Mouse (Mus musculus): ENCODE measurements around the gene Asxl1.

Asxl1 gene

GRCm38 (mm10) chr2:153345454-153346220 is at the start of gene Asxl1:
Gene Asxl1, plus strand, starts transcription at chr2:153345829.
- peak; percentile 98 for DNase-seq

- DNase-seq = no peak
Measured at GRCm38 (mm10) chr2:153297771-153298170, 47.9 kb upstream of the Asxl1 start.

DNA sequence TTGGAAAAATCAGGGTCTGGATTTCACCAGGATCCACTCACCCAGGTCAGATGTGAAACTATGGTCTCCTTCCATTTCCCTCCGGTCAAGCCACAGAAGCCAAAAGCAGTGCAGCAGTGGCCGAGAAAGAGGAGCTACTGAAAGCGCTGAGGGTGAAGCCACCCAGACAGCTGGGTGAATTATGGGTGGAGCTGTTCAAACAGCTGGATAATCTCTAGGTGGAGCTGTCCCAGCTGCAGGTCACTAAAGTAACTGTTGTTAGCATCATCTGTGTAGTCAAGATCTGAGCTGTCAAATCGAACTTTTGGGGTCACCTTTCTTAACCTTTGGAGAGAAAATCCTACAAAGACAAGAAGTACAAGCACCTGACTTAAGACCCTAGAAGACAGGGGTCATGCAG is 47.2 kb upstream of the Asxl1 start:
- no peak for DNase-seq

GRCm38 (mm10) chr2:153298863-153299262 is 46.8 kb upstream of the Asxl1 start:
- peak; percentile 59 for DNase-seq

GRCm38 (mm10) chr2:153301123-153301522 is 44.5 kb upstream of the Asxl1 start:
- no peak for DNase-seq

DNA sequence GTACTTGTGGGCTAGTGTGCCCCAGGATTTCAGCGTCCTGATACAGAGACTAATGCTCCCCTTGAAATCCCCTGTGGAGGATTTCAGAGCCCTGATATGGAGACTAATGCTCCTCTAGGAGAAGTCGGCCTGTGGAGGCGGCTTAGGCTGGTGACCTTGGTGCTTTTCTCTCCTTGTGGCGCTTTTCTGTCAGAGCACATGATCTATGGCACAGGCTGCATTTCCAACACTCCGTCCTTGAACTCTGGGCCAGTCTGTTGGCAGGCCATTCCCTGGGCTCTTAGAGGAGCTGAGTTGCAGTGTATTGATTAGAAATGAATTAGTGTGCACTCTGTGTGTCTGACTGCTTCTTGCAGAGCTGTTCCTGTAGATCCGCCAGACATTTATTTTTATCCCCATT is 40.4 kb upstream of the Asxl1 start:
- no peak for DNase-seq

DNA sequence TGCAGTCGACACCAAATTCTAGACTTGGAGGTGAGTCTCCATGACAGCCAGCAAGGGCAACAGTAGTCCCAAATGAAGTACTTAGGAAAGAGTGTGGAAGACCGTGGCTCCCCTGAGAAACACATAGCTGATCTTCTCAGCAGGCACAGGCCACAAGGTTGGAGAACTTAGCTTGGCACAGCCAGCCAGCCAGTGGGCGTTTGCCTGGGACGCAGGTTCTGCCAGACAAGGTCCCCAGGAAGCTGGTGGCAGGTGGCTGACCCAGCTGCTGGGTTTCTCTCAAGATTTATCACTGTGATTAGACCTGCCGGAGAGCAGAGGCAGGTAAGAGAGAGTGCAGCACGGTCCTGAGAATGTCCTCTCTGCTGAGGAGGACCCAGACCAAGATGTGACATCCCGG is 37.0 kb upstream of the Asxl1 start:
- DNase-seq = no peak

- DNase-seq = no peak
Measured at GRCm38 (mm10) chr2:153309106-153309505, 36.5 kb upstream of the Asxl1 start.

DNA sequence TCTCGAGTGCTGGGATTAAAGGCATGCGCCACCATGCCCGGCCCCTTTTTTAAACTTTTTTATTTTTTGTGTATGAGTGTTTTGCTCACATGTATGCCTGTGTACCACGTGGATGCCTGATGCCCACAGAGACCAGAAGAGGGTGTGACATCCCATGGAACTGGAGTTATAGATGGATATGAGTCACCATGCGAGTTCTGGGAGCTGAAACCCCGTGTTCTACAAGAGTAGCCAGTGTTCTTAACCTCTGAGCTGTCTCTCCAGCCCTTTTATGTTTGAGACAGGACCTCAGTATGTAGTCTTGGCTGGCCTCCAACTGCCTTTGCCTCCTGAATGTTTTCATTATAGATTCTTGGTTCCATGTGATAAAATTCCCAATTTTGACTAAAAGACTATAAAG is 35.4 kb upstream of the Asxl1 start:
- no peak for DNase-seq

- DNase-seq = no peak
Measured at GRCm38 (mm10) chr2:153312884-153313283, 32.7 kb upstream of the Asxl1 start.

DNA sequence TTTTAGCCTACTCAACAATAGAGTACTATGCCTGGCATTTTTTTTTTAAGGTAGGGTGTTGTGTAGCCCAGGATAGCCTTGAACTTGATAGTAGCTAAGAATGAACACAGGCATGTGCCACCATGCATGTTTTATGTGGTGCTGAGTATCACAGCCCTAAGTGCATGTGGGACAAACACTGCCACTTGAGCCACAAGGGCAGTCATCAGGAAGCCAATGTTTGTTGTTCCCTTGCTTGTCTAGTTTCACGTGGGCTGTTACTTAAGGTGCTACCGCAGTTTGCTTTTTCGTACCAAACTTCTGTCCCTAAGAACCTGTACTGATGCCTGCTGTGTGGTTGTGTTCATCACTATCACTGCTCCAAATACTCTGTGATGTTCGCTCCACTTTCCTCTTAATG is 27.2 kb upstream of the Asxl1 start:
- no peak for DNase-seq

DNA sequence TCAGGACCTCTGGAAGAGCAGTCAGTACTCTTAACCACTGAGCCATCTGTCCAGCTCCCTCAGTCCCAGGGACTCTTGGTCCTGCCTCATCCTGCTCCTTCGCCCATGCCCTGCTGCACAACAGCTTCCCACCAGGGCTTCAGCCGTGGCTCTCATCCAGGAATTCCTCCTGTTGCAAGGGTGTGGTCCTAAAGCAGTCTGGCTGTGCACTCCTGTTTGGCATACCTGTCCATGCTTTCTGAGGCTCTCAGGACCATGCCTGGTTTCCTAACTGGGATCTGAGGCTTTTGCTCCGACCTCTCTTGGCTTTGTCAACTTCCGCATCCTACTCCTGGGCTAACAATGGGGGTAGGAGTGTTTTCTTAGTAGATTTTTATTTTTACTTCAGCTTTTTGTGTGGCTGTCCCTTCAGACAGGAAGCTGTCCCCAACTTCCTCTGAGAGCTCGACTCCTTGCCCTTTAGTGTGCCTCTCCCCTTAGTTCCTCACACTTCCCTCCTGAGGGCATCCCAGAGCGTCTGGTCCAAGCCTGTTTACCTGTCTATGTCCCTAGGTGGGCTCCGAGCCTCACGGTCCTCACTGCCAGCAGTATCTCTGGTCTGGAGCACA is 26.5 kb upstream of the Asxl1 start:
- peak; percentile 43 for DNase-seq

GRCm38 (mm10) chr2:153325706-153326376 is 19.8 kb upstream of the Asxl1 start:
- no peak for DNase-seq

GRCm38 (mm10) chr2:153332271-153332670 is 13.4 kb upstream of the Asxl1 start:
- peak; percentile 20 for DNase-seq

GRCm38 (mm10) chr2:153332981-153333380 is 12.6 kb upstream of the Asxl1 start:
- DNase-seq = no peak

DNA sequence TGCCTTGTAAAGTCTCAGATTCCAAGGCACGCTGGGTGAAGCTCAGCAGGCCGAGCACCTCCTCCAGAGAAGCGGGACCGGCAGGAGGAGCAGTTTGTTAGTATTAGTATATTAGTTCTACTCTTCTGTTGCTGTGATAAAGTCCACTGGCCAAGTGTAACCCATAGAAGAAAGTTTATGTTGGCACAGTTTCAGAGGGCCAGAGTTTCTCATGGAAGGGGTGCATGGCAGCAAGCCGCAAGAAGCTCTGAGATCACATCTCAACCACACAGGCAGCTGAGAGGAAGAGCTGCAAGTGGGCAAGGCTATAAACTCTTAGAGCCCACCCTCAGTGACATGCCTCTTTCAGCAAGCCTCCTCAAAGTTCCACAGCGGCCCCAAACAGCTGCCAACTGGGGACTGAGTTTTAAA is 11.8 kb upstream of the Asxl1 start:
- DNase-seq = no peak

GRCm38 (mm10) chr2:153334281-153334680 is 11.3 kb upstream of the Asxl1 start:
- DNase-seq = no peak

- DNase-seq = no peak
Measured at GRCm38 (mm10) chr2:153336117-153336516, 9.5 kb upstream of the Asxl1 start.

DNA sequence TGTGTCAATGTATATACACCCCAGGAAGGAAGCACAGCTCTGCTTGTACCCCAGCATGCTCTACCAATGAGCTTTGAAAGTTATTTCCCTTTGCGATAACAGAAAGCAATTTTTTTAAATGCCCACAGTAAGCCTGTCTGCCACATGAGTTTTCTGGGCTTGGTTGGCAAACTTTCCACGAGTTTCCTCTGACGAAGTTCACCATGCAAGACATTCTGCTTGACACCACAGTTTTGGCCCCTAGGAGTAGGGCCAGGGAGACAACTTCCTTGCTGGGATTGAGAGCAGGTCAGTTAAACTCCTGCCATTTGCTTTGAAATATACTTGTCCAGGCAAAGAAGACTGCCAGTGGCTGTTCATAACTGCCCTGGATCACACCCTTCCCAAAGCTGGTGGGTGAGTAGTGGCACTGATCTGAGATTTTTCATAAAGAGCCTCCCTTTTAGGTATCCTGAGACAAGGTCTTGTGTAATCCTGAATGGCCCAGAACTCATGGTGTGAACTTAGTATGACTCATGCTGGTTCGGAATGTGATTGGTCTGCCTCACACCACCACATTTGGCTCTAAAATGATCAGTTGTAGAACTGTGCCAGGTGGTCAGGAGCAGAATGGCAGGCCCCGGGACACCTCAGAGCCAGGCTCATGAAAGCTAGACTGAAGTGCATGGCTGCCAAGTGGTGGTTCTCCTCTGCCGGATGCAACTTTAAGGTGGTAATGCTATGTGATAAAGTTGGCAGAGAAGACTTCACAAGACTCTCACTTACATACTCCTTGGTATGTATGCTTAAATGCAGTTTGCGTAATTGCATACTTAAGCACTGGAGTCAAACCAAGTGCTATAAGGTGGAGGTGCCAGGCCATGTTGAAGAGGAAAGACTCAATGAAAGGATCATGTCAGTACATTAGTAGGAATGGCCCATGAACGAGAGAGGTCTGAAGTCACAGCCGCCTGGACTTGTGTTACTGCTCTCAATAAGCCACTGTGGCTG is 7.0 kb upstream of the Asxl1 start:
- no peak for DNase-seq

DNA sequence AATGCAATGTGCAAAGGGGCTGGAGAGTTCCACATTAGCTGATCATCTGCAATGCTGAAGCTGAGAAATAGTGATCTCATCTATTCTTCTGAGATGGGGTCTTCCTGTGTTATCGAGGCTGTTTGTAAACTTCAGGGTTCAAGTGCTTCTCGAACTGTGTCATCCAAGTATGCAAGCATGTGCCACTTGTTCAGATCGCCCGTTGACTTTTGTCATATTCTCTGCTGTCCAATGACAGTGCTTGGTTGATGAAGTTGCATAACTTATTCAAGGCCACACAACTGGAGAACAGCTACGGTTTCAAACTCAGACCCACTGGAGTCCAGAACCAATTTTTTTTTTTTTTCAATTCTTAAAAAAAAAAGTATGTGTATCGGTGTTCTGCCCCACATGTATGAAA is 3.5 kb upstream of the Asxl1 start:
- no peak for DNase-seq

- DNase-seq = no peak
Measured at GRCm38 (mm10) chr2:153342602-153343001, 3.0 kb upstream of the Asxl1 start.

DNA sequence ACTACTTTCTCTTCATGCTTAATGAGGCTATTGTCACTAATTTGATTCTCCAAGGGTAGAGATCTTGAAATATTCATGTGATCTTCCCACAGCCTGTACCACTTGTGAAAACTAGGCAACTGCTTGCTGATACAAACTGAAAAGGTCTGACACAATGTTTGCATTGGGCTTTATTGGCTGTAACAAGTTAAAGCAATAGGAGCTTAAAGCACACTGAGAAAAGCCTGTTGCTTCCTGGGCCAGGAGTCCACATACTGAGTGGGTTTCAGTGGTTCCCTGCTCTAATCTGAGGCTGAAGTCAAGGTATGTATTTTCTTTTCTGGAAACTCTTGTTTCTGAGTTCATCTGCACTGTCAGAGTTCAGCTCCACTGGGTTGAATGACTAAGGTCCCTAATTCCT is 2.4 kb upstream of the Asxl1 start:
- no peak for DNase-seq

- no peak for DNase-seq
Measured at GRCm38 (mm10) chr2:153345071-153345453, 567 bp upstream of the Asxl1 start.
